Mouse (Mus musculus) testis, adult 2 months (tissue): ENCODE measurements around the gene Vmn1r54.

Experiments
- CTCF ChIP-seq: fragments of 200-500 bp; IDR thresholded peaks from 2 replicates; pipeline ENCODE4 v1.5.1; 2012; ENCODE audit warnings: low read depth, mild to moderate bottlenecking, inconsistent platforms, low read length, moderate library complexity; ENCODE audit not compliant: control insufficient read depth, insufficient read depth, insufficient replicate concordance
- POLR2A ChIP-seq: fragments of 200-500 bp; IDR thresholded peaks from 2 replicates; pipeline ENCODE4 v1.6.1; 2012; ENCODE audit warnings: low read depth, mild to moderate bottlenecking, inconsistent platforms, low read length, moderate library complexity; ENCODE audit not compliant: control insufficient read depth

GRCm38 (mm10) chr6:90244019-90244418 is 2.1 kb upstream of the Vmn1r54 start:
- no peak for TF ChIP-seq POLR2A
- TF ChIP-seq CTCF = no peak
